Mouse (Mus musculus): ENCODE results near the gene Nufip2. TPM values are rescaled to one million over a fixed set of nuclear protein-coding genes. Genes with fewer than 3 reads are reported as not detected.
"Not testable (repeated sequence)": the region's sequence is repeated elsewhere in the genome, so short reads cannot be mapped to it uniquely, and the experiment has no call there.

The Nufip2 gene
- polyA plus RNA-seq (2015; fragmentation: Nextera tagmentation; extraction: Ambion mirVana) = 3.4 and 4.8 TPM in 2 replicates

DNA sequence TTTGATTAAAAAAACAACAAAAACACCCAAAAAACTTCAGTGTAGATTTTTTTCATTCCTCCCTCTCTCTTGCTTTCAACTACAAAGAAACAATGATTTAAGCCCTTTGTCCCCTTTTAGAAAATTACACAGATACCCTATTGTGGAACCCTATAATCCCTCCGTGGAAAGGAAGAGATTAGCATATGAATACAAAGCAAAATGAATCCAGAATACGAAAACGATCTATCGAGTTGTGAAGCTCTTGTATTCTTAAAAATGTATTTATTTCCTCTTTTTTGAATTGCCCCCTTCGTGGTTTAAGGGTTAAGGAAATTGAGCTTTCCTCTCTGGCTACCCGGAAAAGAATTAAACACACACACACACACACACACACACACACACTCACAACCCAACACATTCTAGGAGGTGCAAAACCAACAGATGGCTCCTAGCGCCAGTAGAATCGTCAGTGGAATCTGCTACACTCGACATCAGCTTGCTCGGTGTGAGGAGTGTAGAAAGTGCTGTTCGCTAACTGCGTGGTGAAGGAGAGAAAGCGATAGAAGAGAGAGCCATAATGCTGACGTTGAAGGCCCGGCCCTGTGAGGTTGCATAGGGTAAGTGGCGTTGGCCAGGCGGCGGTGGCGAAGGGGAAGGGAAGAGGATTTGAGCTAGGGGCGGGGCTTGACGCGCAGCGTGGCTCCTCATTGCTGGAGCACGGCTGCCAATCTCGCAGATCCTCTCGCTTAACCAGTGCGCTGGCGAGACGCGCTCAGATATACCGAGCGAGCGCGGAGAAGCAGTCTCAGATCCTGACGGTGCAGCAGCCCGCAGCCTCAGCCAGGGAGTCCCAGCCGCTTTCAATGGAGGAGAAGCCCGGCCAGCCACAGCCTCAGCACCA is at the start of gene Nufip2:
Gene Nufip2, plus strand, starts transcription at position 773 of the 883 bp plus-strand sequence.
- WGBS = under 1% methylated on average over 38 of the region's 38 CpGs

GRCm38 (mm10) chr11:77641390-77641789 is 44.6 kb upstream of the Nufip2 start:
- Histone ChIP-seq H3K4me1 (no peaks in the 10 kb centered on the region), H3K36me3 (no peaks in the 10 kb centered on the region), H3K4me3 (replicated peaks) (no peak overlapping the region), H3K27me3 (replicated peaks) (no peaks in the 10 kb centered on the region), H3K4me2 (no peak overlapping the region), H3K9me3 (replicated peaks) (no peaks in the 10 kb centered on the region), H3K27ac (replicated peaks) (no peak overlapping the region), H3K9ac (replicated peaks) (no peak overlapping the region)
- ATAC-seq (ENCODE audit: low FRiP score) = no peak
- WGBS = 82% methylated on average over 9 of the region's 9 CpGs

More for the DNA sequence above, at the start of gene Nufip2:
- peak within 1 kb of the TSS; percentile 63 for H3K4me2 ChIP-seq
- no peaks in the 10 kb centered on the region for H3K27me3 ChIP-seq (replicated peaks)
- no peaks in the 10 kb centered on the region for H3K36me3 ChIP-seq
- H3K4me1 ChIP-seq = peaks cover 18% of the 10 kb centered on the region
- peak within 1 kb of the TSS; percentile 97 for H3K27ac ChIP-seq (replicated peaks)
- H3K4me3 ChIP-seq (replicated peaks) = peak within 1 kb of the TSS; percentile 99
- no peaks in the 10 kb centered on the region for H3K9me3 ChIP-seq (replicated peaks)
- peak within 1 kb of the TSS; percentile 96 for H3K9ac ChIP-seq (replicated peaks)
- peak; percentile 98 for ATAC-seq (ENCODE audit: low FRiP score)

DNA sequence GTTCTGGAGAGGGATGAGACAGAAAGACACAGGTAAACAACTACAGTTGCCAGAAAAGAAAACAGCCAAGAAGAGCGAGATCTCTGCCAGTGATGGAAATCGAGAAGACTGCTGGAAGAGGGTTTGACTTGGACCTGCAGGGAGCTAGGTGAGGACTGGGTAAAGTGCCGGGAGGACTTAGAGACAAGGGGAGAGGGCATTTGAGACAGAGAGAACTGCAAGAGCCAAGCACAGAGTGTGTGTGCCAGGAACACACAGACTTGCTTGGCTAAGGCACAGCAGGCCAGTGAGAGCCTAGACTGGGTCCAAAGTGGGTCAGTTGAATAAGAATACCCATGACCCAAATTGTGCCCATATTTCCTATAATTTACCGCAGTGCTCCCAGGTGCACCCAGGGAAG is 40.5 kb upstream of the Nufip2 start:
- Histone ChIP-seq H3K27me3 (replicated peaks) (no peaks in the 10 kb centered on the region), H3K4me1 (no peaks in the 10 kb centered on the region), H3K4me2 (no peak overlapping the region), H3K9ac (replicated peaks) (no peak overlapping the region), H3K36me3 (no peaks in the 10 kb centered on the region), H3K4me3 (replicated peaks) (no peak overlapping the region), H3K27ac (replicated peaks) (no peak overlapping the region), H3K9me3 (replicated peaks) (no peaks in the 10 kb centered on the region)
- WGBS = 86% methylated on average over 4 of the region's 4 CpGs
- no peak for ATAC-seq (ENCODE audit: low FRiP score)

- Histone ChIP-seq H3K4me2 (no peak overlapping the region), H3K9ac (replicated peaks) (no peak overlapping the region), H3K4me3 (replicated peaks) (no peak overlapping the region), H3K9me3 (replicated peaks) (no peaks in the 10 kb centered on the region), H3K36me3 (no peaks in the 10 kb centered on the region), H3K4me1 (no peaks in the 10 kb centered on the region), H3K27ac (replicated peaks) (no peak overlapping the region), H3K27me3 (replicated peaks) (no peaks in the 10 kb centered on the region)
- ATAC-seq (ENCODE audit: low FRiP score) = no peak
- 82% methylated on average over 7 of the region's 7 CpGs for WGBS
These were observed 37.1 kb upstream of the Nufip2 start for GRCm38 (mm10) chr11:77648878-77649277.

- Histone ChIP-seq H3K4me1 (no peaks in the 10 kb centered on the region), H3K4me3 (replicated peaks) (no peak overlapping the region), H3K27ac (replicated peaks) (no peak overlapping the region), H3K9me3 (replicated peaks) (no peaks in the 10 kb centered on the region), H3K4me2 (no peak overlapping the region), H3K9ac (replicated peaks) (no peak overlapping the region), H3K36me3 (no peaks in the 10 kb centered on the region), H3K27me3 (replicated peaks) (no peaks in the 10 kb centered on the region)
- 61% methylated on average over 6 of the region's 6 CpGs for WGBS
- no peak for ATAC-seq (ENCODE audit: low FRiP score)
These were observed 33.5 kb upstream of the Nufip2 start for GRCm38 (mm10) chr11:77652484-77652883.

GRCm38 (mm10) chr11:77653406-77654190 is 32.4 kb upstream of the Nufip2 start:
- ATAC-seq (ENCODE audit: low FRiP score); H3K4me1 ChIP-seq; H3K9me3 ChIP-seq (replicated peaks); H3K27ac ChIP-seq (replicated peaks); H3K36me3 ChIP-seq; H3K9ac ChIP-seq (replicated peaks); H3K4me3 ChIP-seq (replicated peaks); H3K4me2 ChIP-seq; H3K27me3 ChIP-seq (replicated peaks): not testable (repeated sequence)
- WGBS = 96% methylated on average over 4 of the region's 4 CpGs

DNA sequence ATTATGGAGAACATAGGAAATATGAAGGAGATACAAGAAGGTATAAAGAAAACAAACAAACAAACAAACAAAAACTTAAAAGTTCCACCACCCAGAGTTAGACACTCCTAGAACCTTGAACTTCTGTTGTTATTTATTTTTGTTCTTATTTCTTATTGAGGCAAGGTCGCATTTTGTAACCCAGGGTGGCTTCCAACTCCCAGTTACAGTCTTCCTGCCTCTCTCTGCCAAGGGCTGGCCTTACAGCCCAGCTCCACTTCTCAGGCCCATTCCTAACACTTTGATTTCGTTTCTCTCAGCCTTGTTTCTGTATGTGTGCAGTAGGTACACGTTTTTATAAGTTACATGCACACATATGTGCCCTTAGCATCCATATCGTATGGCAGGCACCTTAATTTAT is 26.0 kb upstream of the Nufip2 start:
- Histone ChIP-seq H3K9me3 (replicated peaks) (no peaks in the 10 kb centered on the region), H3K4me2 (no peak overlapping the region), H3K9ac (replicated peaks) (no peak overlapping the region), H3K27me3 (replicated peaks) (no peaks in the 10 kb centered on the region), H3K4me3 (replicated peaks) (no peak overlapping the region), H3K36me3 (no peaks in the 10 kb centered on the region), H3K4me1 (no peaks in the 10 kb centered on the region), H3K27ac (replicated peaks) (no peak overlapping the region)
- ATAC-seq (ENCODE audit: low FRiP score) = no peak
- 70% methylated on average over 4 of the region's 4 CpGs for WGBS

DNA sequence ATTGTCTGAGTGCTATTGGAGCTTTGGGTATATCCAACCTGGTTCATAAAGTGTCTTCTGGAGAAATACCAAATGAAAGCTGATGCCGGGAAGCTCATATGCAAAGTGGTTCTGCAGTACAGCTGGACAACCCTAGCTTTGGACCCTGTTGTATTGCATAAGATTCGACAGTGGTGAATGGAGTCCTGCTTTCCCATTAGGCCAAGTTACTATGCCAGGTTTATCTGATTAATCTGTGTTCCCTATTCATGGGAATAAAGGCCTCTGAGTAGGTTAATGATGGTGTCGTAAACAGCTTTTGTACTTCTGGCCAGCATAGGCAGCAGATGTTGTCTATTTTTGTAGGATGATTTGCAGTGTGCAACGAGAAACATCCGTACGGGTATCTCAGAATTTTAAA is 22.3 kb upstream of the Nufip2 start:
- no peak overlapping the region for H3K4me2 ChIP-seq
- no peaks in the 10 kb centered on the region for H3K9me3 ChIP-seq (replicated peaks)
- no peaks in the 10 kb centered on the region for H3K36me3 ChIP-seq
- H3K4me1 ChIP-seq = no peaks in the 10 kb centered on the region
- no peak for ATAC-seq (ENCODE audit: low FRiP score)
- H3K9ac ChIP-seq (replicated peaks) = no peak overlapping the region
- no peak overlapping the region for H3K4me3 ChIP-seq (replicated peaks)
- H3K27ac ChIP-seq (replicated peaks) = no peak overlapping the region
- 28% methylated on average over 6 of the region's 6 CpGs for WGBS
- H3K27me3 ChIP-seq (replicated peaks) = no peaks in the 10 kb centered on the region

GRCm38 (mm10) chr11:77664046-77664445 is 21.9 kb upstream of the Nufip2 start:
- 70% methylated on average over 8 of the region's 8 CpGs for WGBS
- Histone ChIP-seq H3K27me3 (replicated peaks) (no peaks in the 10 kb centered on the region), H3K4me3 (replicated peaks) (no peak overlapping the region), H3K27ac (replicated peaks) (no peak overlapping the region), H3K9me3 (replicated peaks) (no peaks in the 10 kb centered on the region), H3K36me3 (no peaks in the 10 kb centered on the region), H3K9ac (replicated peaks) (no peak overlapping the region), H3K4me1 (no peaks in the 10 kb centered on the region), H3K4me2 (no peak overlapping the region)
- no peak for ATAC-seq (ENCODE audit: low FRiP score)

- not testable (repeated sequence) for H3K36me3 ChIP-seq; H3K9ac ChIP-seq (replicated peaks); H3K4me1 ChIP-seq; H3K9me3 ChIP-seq (replicated peaks); H3K4me2 ChIP-seq; H3K27ac ChIP-seq (replicated peaks); H3K4me3 ChIP-seq (replicated peaks); ATAC-seq (ENCODE audit: low FRiP score); H3K27me3 ChIP-seq (replicated peaks)
- 75% methylated on average over 5 of the region's 5 CpGs for WGBS
These were observed 20.6 kb upstream of the Nufip2 start for GRCm38 (mm10) chr11:77665384-77665783.

DNA sequence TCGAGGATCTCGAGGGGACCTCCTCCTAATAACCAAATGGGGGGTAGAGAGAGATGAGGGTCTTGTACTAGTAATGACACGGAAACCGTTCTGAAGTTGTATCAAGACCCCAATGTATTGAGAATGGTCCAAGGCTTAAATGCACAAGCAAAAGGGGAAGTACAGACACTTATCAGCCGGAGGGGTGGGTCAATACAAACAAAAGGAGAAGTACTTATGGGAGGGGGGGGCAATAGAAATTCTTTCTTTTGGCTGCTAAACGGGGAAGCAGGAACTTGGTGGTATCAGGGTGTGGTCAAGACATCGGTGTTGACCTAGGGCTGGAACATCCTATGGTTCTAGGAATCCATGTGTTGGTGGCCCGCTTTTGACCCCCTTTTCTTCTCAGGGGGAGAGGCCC is 19.2 kb upstream of the Nufip2 start:
- not testable (repeated sequence) for H3K9me3 ChIP-seq (replicated peaks); ATAC-seq (ENCODE audit: low FRiP score); H3K9ac ChIP-seq (replicated peaks); H3K4me2 ChIP-seq; H3K4me1 ChIP-seq; H3K36me3 ChIP-seq; H3K4me3 ChIP-seq (replicated peaks); H3K27ac ChIP-seq (replicated peaks); H3K27me3 ChIP-seq (replicated peaks)
- WGBS = 94% methylated on average over 8 of the region's 8 CpGs

DNA sequence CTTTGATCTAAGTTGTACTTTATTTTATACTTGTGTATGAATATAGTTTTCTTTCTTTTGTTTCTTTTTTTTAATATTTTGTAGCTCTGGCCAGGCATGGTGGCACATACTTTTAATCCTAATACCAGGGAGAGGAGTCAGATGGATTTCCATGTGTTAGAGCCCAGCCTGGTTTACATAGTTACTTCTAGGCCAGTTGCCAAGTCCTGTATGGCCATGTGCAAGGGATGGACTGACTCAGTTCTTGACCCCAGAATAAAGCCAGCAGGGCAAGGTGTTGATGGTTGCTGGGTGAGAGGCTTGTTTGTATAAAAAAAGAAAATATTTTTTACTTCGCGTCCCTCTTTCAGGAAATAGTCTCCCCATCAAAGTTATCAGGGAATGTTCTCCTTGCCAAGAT is 13.2 kb upstream of the Nufip2 start:
- Histone ChIP-seq H3K4me3 (replicated peaks) (no peak overlapping the region), H3K36me3 (no peaks in the 10 kb centered on the region), H3K27me3 (replicated peaks) (no peaks in the 10 kb centered on the region), H3K27ac (replicated peaks) (no peak overlapping the region), H3K9ac (replicated peaks) (no peak overlapping the region), H3K9me3 (replicated peaks) (no peaks in the 10 kb centered on the region), H3K4me1 (no peaks in the 10 kb centered on the region), H3K4me2 (no peak overlapping the region)
- WGBS = 94% methylated on average over 2 of the region's 2 CpGs
- ATAC-seq (ENCODE audit: low FRiP score) = no peak
